Comparison of ENCODE assay signal across 8 mouse cellular contexts in genomic region chr5:72817523-72818091, GRCm38 (mm10). TPM values are rescaled to one million over a fixed set of nuclear protein-coding genes. Genes with fewer than 3 reads are reported as not detected.
DNase-seq lines count a peak whose midpoint lies in the region; ATAC-seq lines count a peak whose summit lies in the region.

No protein-coding gene starts in this region.

- H3K27me3 ChIP-seq in hindbrain, embryonic 12.5 days = no peaks in the 10 kb centered on the region
- no peaks in the 10 kb centered on the region for H3K27me3 ChIP-seq in hindbrain, embryonic 10.5 days (ENCODE audit: insufficient read depth, poor library complexity, severe bottlenecking)
- no peaks in the 10 kb centered on the region for H3K27me3 ChIP-seq in hindbrain, embryonic 15.5 days
- H3K27me3 ChIP-seq in midbrain, embryonic 13.5 days = no peaks in the 10 kb centered on the region

- no peak overlapping the region for H3K4me2 ChIP-seq in hindbrain, embryonic 12.5 days (replicated peaks)
- H3K4me2 ChIP-seq in hindbrain, embryonic 15.5 days = peak overlapping the region; percentile 17; the same call in 1 of the 2 replicates
- no peak overlapping the region for H3K4me2 ChIP-seq in midbrain, embryonic 13.5 days (replicated peaks)

- no peak overlapping the region for H3K9ac ChIP-seq in hindbrain, embryonic 12.5 days
- H3K9ac ChIP-seq in hindbrain, embryonic 15.5 days = no peak overlapping the region
- no peak overlapping the region for H3K9ac ChIP-seq in midbrain, embryonic 13.5 days (replicated peaks)

- no peak for DNase-seq in hindbrain, embryonic 10.5 days (ENCODE audit: low spot score)
- peak; percentile 83 for DNase-seq in MEL-GATA-1-ER (ENCODE audit: extremely low read depth, low read depth)
- DNase-seq in layer of hippocampus, adult 11-12 months (ENCODE audit: low spot score) = no peak
- no peak for DNase-seq in left cerebral cortex, postnatal 10 days (ENCODE audit: extremely low spot score in 1 of 2, low spot score in 2 of 2)
- DNase-seq in gastrocnemius, adult 8-10 months (ENCODE audit: low spot score in 2 of 2) = no peak

- WGBS in hindbrain, embryonic 12.5 days = 35% methylated on average over 10 of the region's 10 CpGs
- WGBS in hindbrain, embryonic 10.5 days = 45% methylated on average over 10 of the region's 10 CpGs
- WGBS in hindbrain, embryonic 15.5 days = 16% methylated on average over 10 of the region's 10 CpGs
- WGBS in midbrain, embryonic 13.5 days = 36% methylated on average over 10 of the region's 10 CpGs

- no peak overlapping the region for H3K27ac ChIP-seq in hindbrain, embryonic 12.5 days
- H3K27ac ChIP-seq in hindbrain, embryonic 10.5 days = no peak overlapping the region
- H3K27ac ChIP-seq in hindbrain, embryonic 15.5 days (replicated peaks) = peak overlapping the region; percentile 54
- no peak overlapping the region for H3K27ac ChIP-seq in midbrain, embryonic 13.5 days

- peaks cover 6% of the 10 kb centered on the region; the same call in 1 of the 2 replicates for H3K4me1 ChIP-seq in hindbrain, embryonic 12.5 days
- peaks cover 15% of the 10 kb centered on the region for H3K4me1 ChIP-seq in hindbrain, embryonic 10.5 days (replicated peaks)
- H3K4me1 ChIP-seq in hindbrain, embryonic 15.5 days (replicated peaks) = peaks cover 13% of the 10 kb centered on the region
- H3K4me1 ChIP-seq in midbrain, embryonic 13.5 days (replicated peaks) = peaks cover 9% of the 10 kb centered on the region

- peak; percentile 71 for ATAC-seq in hindbrain, embryonic 12.5 days (ENCODE audit: low FRiP score)
- ATAC-seq in hindbrain, embryonic 15.5 days (ENCODE audit: low FRiP score, low read depth) = peak; percentile 87
- ATAC-seq in midbrain, embryonic 13.5 days = peak; percentile 65; the same call in 1 of the 2 replicates

- H3K36me3 ChIP-seq in hindbrain, embryonic 12.5 days = no peaks in the 10 kb centered on the region
- no peaks in the 10 kb centered on the region for H3K36me3 ChIP-seq in hindbrain, embryonic 10.5 days
- no peaks in the 10 kb centered on the region for H3K36me3 ChIP-seq in hindbrain, embryonic 15.5 days
- H3K36me3 ChIP-seq in midbrain, embryonic 13.5 days = no peaks in the 10 kb centered on the region

- no peak overlapping the region for H3K4me3 ChIP-seq in hindbrain, embryonic 12.5 days
- no peak overlapping the region for H3K4me3 ChIP-seq in hindbrain, embryonic 10.5 days
- no peak overlapping the region for H3K4me3 ChIP-seq in hindbrain, embryonic 15.5 days
- H3K4me3 ChIP-seq in midbrain, embryonic 13.5 days (replicated peaks) = no peak overlapping the region

- no peaks in the 10 kb centered on the region for H3K9me3 ChIP-seq in hindbrain, embryonic 12.5 days (replicated peaks)
- H3K9me3 ChIP-seq in hindbrain, embryonic 10.5 days = no peaks in the 10 kb centered on the region
- no peaks in the 10 kb centered on the region for H3K9me3 ChIP-seq in hindbrain, embryonic 15.5 days
- no peaks in the 10 kb centered on the region for H3K9me3 ChIP-seq in midbrain, embryonic 13.5 days

- intact Hi-C loops in left cerebral cortex, postnatal 10 days (cut with DNase I) = no loop called here

RNA-seq across cellular contexts. Expression of gene Tec, which starts 50.7 kb away (rescaled TPM):
- polyA plus RNA-seq in hindbrain, embryonic 12.5 days (2016; fragmentation: Nextera tagmentation; extraction: Ambion mirVana) = 6.5 and 7.8 TPM in 2 replicates
- polyA plus RNA-seq in hindbrain, embryonic 10.5 days (2016; fragmentation: Nextera tagmentation; extraction: Ambion mirVana) = 3.6 and 4.3 TPM in 2 replicates
- 8.3 and 8.8 TPM in 2 replicates for polyA plus RNA-seq in hindbrain, embryonic 15.5 days (2015; fragmentation: Nextera tagmentation; extraction: Ambion mirVana)
- 4.0 and 5.1 TPM in 2 replicates for polyA plus RNA-seq in midbrain, embryonic 13.5 days (2015; fragmentation: Nextera tagmentation; extraction: Ambion mirVana)
- 10 to 100 TPM in 1 of 2 experiments, 1 to 10 TPM in 1; 7.3 to 12.4 TPM for total RNA-seq in left cerebral cortex, postnatal 10 days (2021)
- 1 to 10 TPM; 1.1 to 2.6 (median 1.6) TPM for total RNA-seq in gastrocnemius, adult 8-10 months (2022)
